Mouse (Mus musculus) heart, postnatal 10 days (tissue): ENCODE data around the gene Gm4303. TPM values are rescaled to one million over a fixed set of nuclear protein-coding genes. Genes with fewer than 3 reads are reported as not detected.
"Not testable (repeated sequence)": the region's sequence is repeated elsewhere in the genome, so short reads cannot be mapped to it uniquely, and the experiment has no call there.

Source experiments
- DNase-seq, 2 experiments: peaks; one replicate each; pipeline ENCODE4 v3.0.0; 2021
- intact Hi-C: fragments of 180-260 bp; cut with DNase I; formaldehyde crosslinking; loops from one replicate; pipeline ENCODE4 v1.15.1; 2025
- total RNA-seq, 2 experiments: library from RNA; stranded (reverse); gene quantifications; 2 replicates each; pipeline ENCODE4 v1.2.3; 2021

Gm4303 gene
- not detected for total RNA-seq

DNA sequence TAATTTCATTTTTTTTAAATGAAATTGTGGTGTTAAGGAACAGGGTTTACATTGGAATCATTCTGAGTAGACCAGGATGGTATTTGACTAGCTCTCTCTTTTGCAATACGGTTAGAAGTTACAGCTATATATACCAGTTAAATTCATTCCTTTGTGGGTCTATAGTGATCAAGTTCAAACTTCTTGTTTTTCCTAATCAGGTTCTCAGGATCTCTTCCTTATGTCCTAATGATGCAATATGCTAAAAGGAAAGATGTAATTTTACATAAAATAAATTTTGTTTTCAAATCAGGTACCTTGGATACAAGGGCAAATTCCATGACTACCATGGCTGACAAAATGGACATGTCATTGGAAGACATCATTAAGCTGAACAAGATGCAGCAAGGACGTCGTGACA is at the start of gene Gm4303:
Gm4303 (plus strand) TSS at position 301 of the 400 bp plus-strand sequence.
- intact Hi-C loops, result not testable (repeated sequence)

DNA sequence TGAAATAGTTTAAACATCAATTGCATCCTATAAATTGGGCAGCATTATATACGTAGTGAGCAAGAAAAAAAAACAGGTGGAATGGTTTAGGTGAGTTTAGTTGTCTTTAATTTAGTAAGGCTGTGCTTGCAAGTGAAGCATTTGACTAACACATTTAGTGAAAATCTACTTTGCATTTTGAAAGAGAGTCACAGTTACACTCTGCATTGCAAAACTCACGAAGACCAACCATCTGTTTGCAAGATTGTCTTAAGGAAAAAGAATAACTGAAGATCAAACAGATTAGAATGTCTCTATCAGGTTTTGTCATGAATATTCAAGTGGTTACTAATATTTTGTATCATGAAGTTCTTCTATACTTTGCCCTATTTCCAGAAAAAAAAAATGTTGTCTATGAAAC is 49.7 kb upstream of the Gm4303 start:
- no peak for DNase-seq
- intact Hi-C loops, result no loop called here

More for the DNA sequence above, at the start of gene Gm4303:
- not testable (repeated sequence) for DNase-seq

DNA sequence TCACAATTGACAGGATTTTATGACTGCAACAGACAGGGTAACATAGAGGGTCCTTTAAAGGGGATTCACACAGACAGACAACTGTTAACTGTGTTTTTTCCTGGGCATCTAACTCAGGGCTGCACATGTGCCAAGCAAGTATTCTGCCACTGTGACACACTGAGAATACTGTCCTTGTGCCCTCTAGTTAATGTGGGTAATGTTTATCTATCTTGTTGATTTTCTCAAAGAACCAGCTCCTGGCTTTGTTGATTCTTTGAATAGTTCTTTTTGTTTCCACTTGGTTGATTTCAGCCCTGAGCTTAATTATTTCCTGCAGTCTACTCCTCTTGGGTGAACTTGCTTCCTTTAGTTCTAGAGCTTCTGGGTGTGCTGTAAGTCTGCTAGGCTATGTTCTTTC is 45.7 kb upstream of the Gm4303 start:
- DNase-seq, intact Hi-C loops: not testable (repeated sequence)

DNA sequence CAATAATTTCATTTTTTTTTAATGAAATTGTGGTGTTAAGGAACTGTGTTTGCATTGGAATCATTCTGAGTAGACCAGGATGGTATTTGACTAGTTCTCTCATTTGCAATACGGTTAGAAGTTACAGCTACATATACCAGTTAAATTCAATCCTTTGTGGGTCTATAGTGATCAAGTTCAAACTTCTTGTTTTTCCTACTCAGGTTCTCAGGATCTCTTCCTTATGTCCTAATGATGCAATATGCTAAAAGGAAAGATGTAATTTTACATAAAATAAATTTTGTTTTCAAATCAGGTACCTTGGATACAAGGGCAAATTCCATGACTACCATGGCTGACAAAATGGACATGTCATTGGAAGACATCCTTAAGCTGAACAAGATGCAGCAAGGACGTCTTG is 10.4 kb upstream of the Gm4303 start, which contains the start of gene Gm4301:
Gm4301 (plus strand) TSS at position 301 of the 400 bp plus-strand sequence.
- DNase-seq, intact Hi-C loops: not testable (repeated sequence)

DNA sequence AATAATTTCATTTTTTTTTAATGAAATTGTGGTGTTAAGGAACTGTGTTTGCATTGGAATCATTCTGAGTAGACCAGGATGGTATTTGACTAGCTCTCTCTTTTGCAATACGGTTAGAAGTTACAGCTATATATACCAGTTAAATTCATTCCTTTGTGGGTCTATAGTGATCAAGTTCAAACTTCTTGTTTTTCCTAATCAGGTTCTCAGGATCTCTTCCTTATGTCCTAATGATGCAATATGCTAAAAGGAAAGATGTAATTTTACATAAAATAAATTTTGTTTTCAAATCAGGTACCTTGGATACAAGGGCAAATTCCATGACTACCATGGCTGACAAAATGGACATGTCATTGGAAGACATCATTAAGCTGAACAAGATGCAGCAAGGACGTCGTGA is 5.2 kb upstream of the Gm4303 start, which contains the start of gene Gm4302:
Gm4302 (plus strand) TSS at position 301 of the 400 bp plus-strand sequence.
- intact Hi-C loops, DNase-seq: not testable (repeated sequence)

DNA sequence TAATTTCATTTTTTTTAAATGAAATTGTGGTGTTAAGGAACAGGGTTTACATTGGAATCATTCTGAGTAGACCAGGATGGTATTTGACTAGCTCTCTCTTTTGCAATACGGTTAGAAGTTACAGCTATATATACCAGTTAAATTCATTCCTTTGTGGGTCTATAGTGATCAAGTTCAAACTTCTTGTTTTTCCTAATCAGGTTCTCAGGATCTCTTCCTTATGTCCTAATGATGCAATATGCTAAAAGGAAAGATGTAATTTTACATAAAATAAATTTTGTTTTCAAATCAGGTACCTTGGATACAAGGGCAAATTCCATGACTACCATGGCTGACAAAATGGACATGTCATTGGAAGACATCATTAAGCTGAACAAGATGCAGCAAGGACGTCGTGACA is 5.0 kb downstream of the Gm4303 start, which contains the start of gene Gm4305:
Gm4305 (plus strand) TSS at position 301 of the 400 bp plus-strand sequence.
- intact Hi-C loops, DNase-seq: not testable (repeated sequence)

DNA sequence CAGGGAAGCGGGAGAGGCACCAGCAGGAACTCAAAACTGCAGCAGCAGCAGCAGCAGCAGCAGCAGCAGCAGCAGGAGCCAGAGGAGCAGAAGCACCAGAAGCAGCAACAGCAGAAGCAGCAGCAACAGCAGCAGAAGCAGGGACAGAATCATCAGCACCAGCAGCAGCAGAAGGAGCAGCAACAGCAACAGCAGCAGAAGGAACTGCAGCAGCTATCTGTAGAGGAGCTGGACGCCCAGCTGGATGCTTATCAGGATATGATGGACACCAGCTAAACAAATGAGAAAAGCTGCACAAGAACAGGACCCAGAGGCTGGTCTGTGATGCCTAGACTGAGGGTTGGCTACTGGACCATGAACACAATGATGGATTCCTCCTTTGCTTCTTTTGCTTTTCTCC is 11.1 kb downstream of the Gm4303 start:
- DNase-seq, result peak in 1 of 2 experiments; percentile 4
- intact Hi-C loops, result not testable (repeated sequence)

DNA sequence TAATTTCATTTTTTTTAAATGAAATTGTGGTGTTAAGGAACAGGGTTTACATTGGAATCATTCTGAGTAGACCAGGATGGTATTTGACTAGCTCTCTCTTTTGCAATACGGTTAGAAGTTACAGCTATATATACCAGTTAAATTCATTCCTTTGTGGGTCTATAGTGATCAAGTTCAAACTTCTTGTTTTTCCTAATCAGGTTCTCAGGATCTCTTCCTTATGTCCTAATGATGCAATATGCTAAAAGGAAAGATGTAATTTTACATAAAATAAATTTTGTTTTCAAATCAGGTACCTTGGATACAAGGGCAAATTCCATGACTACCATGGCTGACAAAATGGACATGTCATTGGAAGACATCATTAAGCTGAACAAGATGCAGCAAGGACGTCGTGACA is 15.3 kb downstream of the Gm4303 start, which contains the start of gene Gm4307:
Gm4307 (plus strand) TSS at position 301 of the 400 bp plus-strand sequence.
- DNase-seq, intact Hi-C loops: not testable (repeated sequence)

DNA sequence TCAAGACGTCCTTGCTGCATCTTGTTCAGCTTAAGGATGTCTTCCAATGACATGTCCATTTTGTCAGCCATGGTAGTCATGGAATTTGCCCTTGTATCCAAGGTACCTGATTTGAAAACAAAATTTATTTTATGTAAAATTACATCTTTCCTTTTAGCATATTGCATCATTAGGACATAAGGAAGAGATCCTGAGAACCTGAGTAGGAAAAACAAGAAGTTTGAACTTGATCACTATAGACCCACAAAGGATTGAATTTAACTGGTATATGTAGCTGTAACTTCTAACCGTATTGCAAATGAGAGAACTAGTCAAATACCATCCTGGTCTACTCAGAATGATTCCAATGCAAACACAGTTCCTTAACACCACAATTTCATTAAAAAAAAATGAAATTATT is 36.7 kb downstream of the Gm4303 start, which contains the start of gene Gm4312:
Gm4312 (minus strand) TSS at position 101 of the 400 bp plus-strand sequence.
- DNase-seq, result not testable (repeated sequence)

More for the DNA sequence above, 36.7 kb downstream of the Gm4303 start, which contains the start of gene Gm4312:
- intact Hi-C loops, result not testable (repeated sequence)

Other genes with a start within 250 kb of the Gm4303 start
- gene Gm4301, start 10.3 kb upstream of the Gm4303 start, total RNA-seq, result not detected
- not detected for gene Gm4302, start 5.1 kb upstream of the Gm4303 start, total RNA-seq
- gene Gm4305, start 5.1 kb downstream of the Gm4303 start, total RNA-seq, result not detected
- gene Gm4307, start 15.4 kb downstream of the Gm4303 start, total RNA-seq, result not detected
- not detected for gene Gm4312, start 36.6 kb downstream of the Gm4303 start, total RNA-seq
- gene Tmtc3, start 141.4 kb downstream of the Gm4303 start, total RNA-seq, result 10 to 100 TPM; 20.8 to 22.7 TPM
- 1 to 10 TPM; 3.1 to 4.1 TPM for gene Cep290, start 141.6 kb downstream of the Gm4303 start, total RNA-seq
- 1 to 10 TPM; 2.3 to 3.4 TPM for gene 4930430F08Rik, start 244.5 kb downstream of the Gm4303 start, total RNA-seq
- gene 1700017N19Rik, start 244.5 kb downstream of the Gm4303 start, total RNA-seq, result not detected